Mouse (Mus musculus) midbrain, postnatal 0 days (tissue): ENCODE measurements around the gene Gldc. TPM values are rescaled to one million over a fixed set of nuclear protein-coding genes. Genes with fewer than 3 reads are reported as not detected.

ENCODE experiments used
- ATAC-seq: fragments of 200-750 bp; cut with Nextera tagmentation; 2 replicates; pipeline ENCODE4 v1.8.0; 2017; ENCODE audit warnings: moderate number of reproducible peaks, mild to moderate bottlenecking, moderate TSS enrichment, moderate library complexity; ENCODE audit not compliant: low FRiP score
- DNase-seq: peaks from one replicate; pipeline ENCODE4 v3.0.0-alpha.2; 2015; ENCODE audit warnings: low spot score
- H3K27ac ChIP-seq: fragments of 300-500 bp; sonication (generic); 2 replicates; pipeline ENCODE4 v1.5.1; 2014; ENCODE audit warnings: low read depth, mild to moderate bottlenecking, low read length, mixed read lengths
- H3K27me3 ChIP-seq: fragments of 300-500 bp; sonication (generic); 2 replicates; pipeline ENCODE4 v1.6.1; 2014; ENCODE audit warnings: low read length, control low read depth, mixed read lengths; ENCODE audit not compliant: insufficient read depth
- H3K36me3 ChIP-seq: fragments of 300-500 bp; sonication (generic); 2 replicates; pipeline ENCODE4 v1.6.1; 2014; ENCODE audit warnings: low read length, control low read depth, mixed read lengths; ENCODE audit not compliant: insufficient read depth
- H3K4me1 ChIP-seq: fragments of 300-500 bp; sonication (generic); 2 replicates; pipeline ENCODE4 v1.6.1; 2014; ENCODE audit warnings: mild to moderate bottlenecking, control low read depth, antibody characterized with exemption, low read length, mixed read lengths; ENCODE audit not compliant: insufficient read depth
- H3K4me2 ChIP-seq: fragments of 300-500 bp; sonication (generic); 2 replicates; pipeline ENCODE4 v1.6.1; 2014; ENCODE audit warnings: low read depth, mild to moderate bottlenecking, low read length, mixed read lengths; ENCODE audit not compliant: poor library complexity, severe bottlenecking
- H3K4me3 ChIP-seq: fragments of 300-500 bp; sonication (generic); 2 replicates; pipeline ENCODE4 v1.5.1; 2014; ENCODE audit warnings: low read depth, mild to moderate bottlenecking, low read length, moderate library complexity
- H3K9ac ChIP-seq: fragments of 300-500 bp; sonication (generic); replicated peaks from 2 replicates; pipeline ENCODE4 v1.6.1; 2014; ENCODE audit warnings: mild to moderate bottlenecking, low read length, moderate library complexity, mixed read lengths; ENCODE audit not compliant: poor library complexity, severe bottlenecking
- H3K9me3 ChIP-seq: fragments of 300-500 bp; sonication (generic); 2 replicates; pipeline ENCODE4 v1.6.1; 2016; ENCODE audit warnings: low read length, control low read depth
- CTCF ChIP-seq: IDR thresholded peaks from 2 replicates; pipeline ENCODE4 v1.5.1; 2016; ENCODE audit warnings: antibody characterized with exemption, mild to moderate bottlenecking
- WGBS: fragments of 180-500 bp; shearing (Covaris S2); extraction: QIAGEN DNeasy Blood & Tissue Kit; methylation state at CpG from one replicate; pipeline ENCODE4 v1.1.7; 2014; 5-methylcytosine and 5-hydroxymethylcytosine counted together
- polyA plus RNA-seq: library from polyadenylated mRNA; unstranded; fragments of >200 nt; fragmentation: Nextera tagmentation; extraction: Ambion mirVana; gene quantifications from 2 replicates; pipeline ENCODE4 v1.2.1, GENCODE M21; 2015
- total RNA-seq: library from RNA; depleted of rRNA; stranded (reverse); fragments of >200 nt; gene quantifications from 2 replicates; pipeline ENCODE4 v1.2.3, GENCODE M21; 2014

Gene Gldc
- total and polyA plus RNA-seq, 2 experiments from 2014 or later, result 5.4 to 9.6 TPM

GRCm38 (mm10) chr19:30128177-30128576 lies 47.1 kb downstream of the Gldc start:
- no peaks in the 10 kb centered on the region for H3K27me3 ChIP-seq
- peak; percentile 84 for DNase-seq
- peak; percentile 61; the same call in 1 of the 2 replicates for ATAC-seq
- TF ChIP-seq CTCF, result peak; percentile 72
- WGBS, result 60% methylated on average over 4 of the region's 4 CpGs
- H3K4me2 ChIP-seq, result no peak overlapping the region
- no peak overlapping the region for H3K27ac ChIP-seq
- no peak overlapping the region for H3K4me3 ChIP-seq
- H3K9me3 ChIP-seq, result no peaks in the 10 kb centered on the region
- peaks cover 9% of the 10 kb centered on the region; the same call in 1 of the 2 replicates for H3K4me1 ChIP-seq
- H3K36me3 ChIP-seq, result no peaks in the 10 kb centered on the region
- no peak overlapping the region for H3K9ac ChIP-seq

- Histone ChIP-seq H3K9ac (no peak overlapping the region), H3K27ac (no peak overlapping the region), H3K27me3 (no peaks in the 10 kb centered on the region), H3K36me3 (no peaks in the 10 kb centered on the region), H3K9me3 (no peaks in the 10 kb centered on the region), H3K4me3 (no peak overlapping the region), H3K4me1 (peaks cover 9% of the 10 kb centered on the region; the same call in 1 of the 2 replicates), H3K4me2 (no peak overlapping the region)
- no peak for ATAC-seq
- DNase-seq, result no peak
- WGBS, result 53% methylated on average over 7 of the region's 7 CpGs
- no peak for TF ChIP-seq CTCF
Observed at GRCm38 (mm10) chr19:30125670-30126059, 49.6 kb downstream of the Gldc start.

- no peaks in the 10 kb centered on the region for H3K36me3 ChIP-seq
- H3K9ac ChIP-seq, result no peak overlapping the region
- H3K27me3 ChIP-seq, result no peaks in the 10 kb centered on the region
- H3K27ac ChIP-seq, result no peak overlapping the region
- WGBS, result 43% methylated on average over 7 of the region's 7 CpGs
- peaks cover 9% of the 10 kb centered on the region; the same call in 1 of the 2 replicates for H3K4me1 ChIP-seq
- no peaks in the 10 kb centered on the region for H3K9me3 ChIP-seq
- no peak for TF ChIP-seq CTCF
- no peak overlapping the region for H3K4me2 ChIP-seq
- DNase-seq (peak; percentile 21), ATAC-seq (no peak)
- H3K4me3 ChIP-seq, result no peak overlapping the region
Observed at GRCm38 (mm10) chr19:30124999-30125669, 50.1 kb downstream of the Gldc start.

GRCm38 (mm10) chr19:30118344-30119312 lies 56.6 kb downstream of the Gldc start:
- H3K9ac ChIP-seq, result 0 out of 2 replicates have a peak overlapping the region, but pooled peaks have one; percentile 13
- H3K4me1 ChIP-seq, result peaks cover 22% of the 10 kb centered on the region; the same call in 1 of the 2 replicates
- H3K4me2 ChIP-seq, result no peak overlapping the region
- DNase-seq (no peak), ATAC-seq (peak; percentile 44)
- no peak for TF ChIP-seq CTCF
- H3K27ac ChIP-seq, result peak overlapping the region; percentile 89
- no peaks in the 10 kb centered on the region for H3K9me3 ChIP-seq
- H3K4me3 ChIP-seq, result no peak overlapping the region
- no peaks in the 10 kb centered on the region; the same call in 1 of the 2 replicates for H3K36me3 ChIP-seq
- H3K27me3 ChIP-seq, result no peaks in the 10 kb centered on the region
- 67% methylated on average over 17 of the region's 17 CpGs for WGBS

- Histone ChIP-seq H3K36me3 (no peaks in the 10 kb centered on the region; the same call in 1 of the 2 replicates), H3K9me3 (no peaks in the 10 kb centered on the region), H3K27ac (peak overlapping the region; percentile 89), H3K4me1 (peaks cover 22% of the 10 kb centered on the region; the same call in 1 of the 2 replicates), H3K27me3 (no peaks in the 10 kb centered on the region), H3K4me3 (no peak overlapping the region), H3K9ac (0 out of 2 replicates have a peak overlapping the region, but pooled peaks have one; percentile 13), H3K4me2 (peak overlapping the region; percentile 18)
- 10% methylated on average over 9 of the region's 9 CpGs for WGBS
- no peak for TF ChIP-seq CTCF
- ATAC-seq, result peak; percentile 86
- DNase-seq, result peak; percentile 83
Observed at GRCm38 (mm10) chr19:30117775-30118174, 57.5 kb downstream of the Gldc start.
